Mouse (Mus musculus) midbrain, embryonic 14.5 days (tissue): ENCODE results near the gene Kcnk3. TPM values are rescaled to one million over a fixed set of nuclear protein-coding genes. Genes with fewer than 3 reads are reported as not detected.

Experiments
- ATAC-seq: fragments of 200-750 bp; cut with Nextera tagmentation; 2 replicates; pipeline ENCODE4 v1.8.0; 2017; ENCODE audit warnings: moderate number of reproducible peaks, moderate library complexity; ENCODE audit not compliant: low FRiP score, low TSS enrichment
- DNase-seq: peaks from one replicate; pipeline ENCODE4 v3.0.0-alpha.2; 2015
- H3K27ac ChIP-seq: fragments of 300-500 bp; sonication (generic); replicated peaks from 2 replicates; pipeline ENCODE4 v1.5.1; 2014; ENCODE audit warnings: mild to moderate bottlenecking, low read depth, low read length, moderate library complexity
- H3K27me3 ChIP-seq: fragments of 300-500 bp; sonication (generic); 2 replicates; pipeline ENCODE4 v1.6.1; 2014; ENCODE audit warnings: low read length, control low read depth, mixed read lengths; ENCODE audit not compliant: control insufficient read depth, insufficient read depth
- H3K36me3 ChIP-seq: fragments of 300-500 bp; sonication (generic); 2 replicates; pipeline ENCODE4 v1.6.1; 2014; ENCODE audit warnings: low read length, control low read depth; ENCODE audit not compliant: control insufficient read depth, insufficient read depth
- H3K4me1 ChIP-seq: fragments of 300-500 bp; sonication (generic); 2 replicates; pipeline ENCODE4 v1.6.1; 2014; ENCODE audit warnings: mild to moderate bottlenecking, antibody characterized with exemption, low read length, control low read depth; ENCODE audit not compliant: control insufficient read depth, insufficient read depth
- H3K4me2 ChIP-seq: fragments of 300-500 bp; sonication (generic); 2 replicates; pipeline ENCODE4 v1.6.1; 2014; ENCODE audit warnings: mild to moderate bottlenecking, low read length, moderate library complexity
- H3K4me3 ChIP-seq: fragments of 300-500 bp; sonication (generic); replicated peaks from 2 replicates; pipeline ENCODE4 v1.5.1; 2014; ENCODE audit warnings: low read depth, low read length
- H3K9ac ChIP-seq: fragments of 300-500 bp; sonication (generic); replicated peaks from 2 replicates; pipeline ENCODE4 v1.6.1; 2014; ENCODE audit warnings: mild to moderate bottlenecking, low read length, moderate library complexity
- H3K9me3 ChIP-seq: fragments of 300-500 bp; sonication (generic); 2 replicates; pipeline ENCODE4 v1.6.1; 2016; ENCODE audit warnings: low read length, control low read depth, mixed read lengths; ENCODE audit not compliant: control insufficient read depth
- WGBS: fragments of 180-500 bp; shearing (Covaris S2); extraction: QIAGEN DNeasy Blood & Tissue Kit; methylation state at CpG from one replicate; pipeline ENCODE4 v1.1.7; 2014; 5-methylcytosine and 5-hydroxymethylcytosine counted together
- polyA plus RNA-seq: library from polyadenylated mRNA; unstranded; fragments of >200 nt; fragmentation: Nextera tagmentation; extraction: Ambion mirVana; gene quantifications from 2 replicates; pipeline ENCODE4 v1.2.1, GENCODE M21; 2014

Gene Kcnk3
- polyA plus RNA-seq, 1 experiment from 2014 or later, result 4.7 TPM

- ATAC-seq, result no peak
- H3K27me3 ChIP-seq, result peaks cover 34% of the 10 kb centered on the region
- H3K9me3 ChIP-seq, result no peaks in the 10 kb centered on the region
- WGBS, result 98% methylated on average over 20 of the region's 20 CpGs
- no peak overlapping the region for H3K27ac ChIP-seq
- peaks cover 13% of the 10 kb centered on the region for H3K4me1 ChIP-seq
- no peak overlapping the region for H3K4me3 ChIP-seq
- H3K4me2 ChIP-seq, result no peak overlapping the region
- no peaks in the 10 kb centered on the region for H3K36me3 ChIP-seq
- no peak for DNase-seq
- H3K9ac ChIP-seq, result no peak overlapping the region
Observed at GRCm38 (mm10) chr5:30620567-30620966, 32.6 kb downstream of the Kcnk3 start.

DNA sequence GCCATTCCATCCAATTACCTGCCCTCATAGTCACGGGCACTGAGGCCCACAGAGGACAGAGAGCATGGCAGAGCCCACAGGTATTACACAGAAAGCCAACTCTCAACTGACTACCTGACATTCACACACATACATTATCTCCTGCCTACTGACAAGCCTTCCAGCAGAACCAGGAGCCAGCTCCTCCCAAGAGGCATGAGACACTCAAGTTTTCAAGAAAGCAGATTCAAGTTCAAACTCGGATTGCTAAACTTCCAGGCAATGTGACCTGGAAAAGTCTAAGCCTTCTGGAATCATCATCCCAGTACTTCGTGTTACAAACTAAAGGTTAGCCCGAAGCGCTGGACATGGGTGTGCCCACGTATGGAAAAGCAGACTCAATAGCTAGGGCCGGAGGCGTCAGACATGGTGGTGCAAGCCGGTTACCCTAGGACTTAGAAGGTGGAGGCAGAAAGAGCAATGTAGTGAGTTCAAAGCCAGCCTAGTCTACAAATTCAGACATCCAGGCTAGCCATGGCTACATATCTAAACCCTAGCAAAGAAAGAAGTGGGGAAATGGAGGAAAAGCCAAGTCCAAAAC, 33.3 kb downstream of the Kcnk3 start:
- Histone ChIP-seq H3K4me2 (no peak overlapping the region), H3K9me3 (no peaks in the 10 kb centered on the region), H3K36me3 (no peaks in the 10 kb centered on the region), H3K27me3 (peaks cover 34% of the 10 kb centered on the region), H3K9ac (no peak overlapping the region), H3K27ac (no peak overlapping the region), H3K4me3 (no peak overlapping the region), H3K4me1 (peaks cover 13% of the 10 kb centered on the region)
- DNase-seq (no peak), ATAC-seq (no peak)
- WGBS, result 90% methylated on average over 9 of the region's 9 CpGs

- 53% methylated on average over 22 of the region's 22 CpGs for WGBS
- H3K27me3 ChIP-seq, result peaks cover 34% of the 10 kb centered on the region
- peak overlapping the region; percentile 64 for H3K4me2 ChIP-seq
- ATAC-seq (peak; percentile 18; the same call in 1 of the 2 replicates), DNase-seq (no peak)
- peak overlapping the region; percentile 33 for H3K4me3 ChIP-seq
- H3K36me3 ChIP-seq, result no peaks in the 10 kb centered on the region
- no peak overlapping the region for H3K27ac ChIP-seq
- H3K4me1 ChIP-seq, result peaks cover 13% of the 10 kb centered on the region
- H3K9me3 ChIP-seq, result no peaks in the 10 kb centered on the region
- H3K9ac ChIP-seq, result no peak overlapping the region
Observed at GRCm38 (mm10) chr5:30621844-30622176, 33.8 kb downstream of the Kcnk3 start.

DNA sequence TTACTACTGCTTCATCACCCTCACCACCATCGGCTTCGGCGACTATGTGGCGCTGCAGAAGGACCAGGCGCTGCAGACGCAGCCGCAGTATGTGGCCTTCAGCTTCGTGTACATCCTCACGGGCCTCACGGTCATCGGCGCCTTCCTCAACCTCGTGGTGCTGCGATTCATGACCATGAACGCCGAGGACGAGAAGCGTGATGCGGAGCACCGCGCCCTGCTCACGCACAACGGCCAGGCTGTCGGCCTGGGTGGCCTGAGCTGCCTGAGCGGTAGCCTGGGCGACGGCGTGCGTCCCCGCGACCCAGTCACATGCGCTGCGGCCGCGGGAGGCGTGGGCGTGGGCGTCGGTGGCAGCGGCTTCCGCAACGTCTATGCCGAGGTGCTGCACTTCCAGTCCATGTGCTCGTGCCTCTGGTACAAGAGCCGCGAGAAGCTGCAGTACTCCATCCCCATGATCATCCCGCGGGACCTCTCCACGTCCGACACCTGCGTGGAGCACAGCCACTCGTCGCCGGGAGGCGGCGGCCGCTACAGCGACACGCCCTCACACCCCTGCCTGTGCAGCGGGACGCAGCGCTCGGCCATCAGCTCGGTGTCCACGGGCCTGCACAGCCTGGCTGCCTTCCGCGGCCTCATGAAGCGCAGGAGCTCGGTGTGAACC, 34.3 kb downstream of the Kcnk3 start:
- DNase-seq, result peak; percentile 59
- Histone ChIP-seq H3K36me3 (no peaks in the 10 kb centered on the region), H3K27me3 (peaks cover 34% of the 10 kb centered on the region), H3K9ac (peak overlapping the region; percentile 44), H3K4me2 (peak overlapping the region; percentile 64), H3K4me1 (peaks cover 13% of the 10 kb centered on the region), H3K9me3 (no peaks in the 10 kb centered on the region), H3K4me3 (peak overlapping the region; percentile 33), H3K27ac (no peak overlapping the region)
- 2% methylated on average over 68 of the region's 69 CpGs for WGBS
- ATAC-seq, result peak; percentile 40; the same call in 1 of the 2 replicates

DNA sequence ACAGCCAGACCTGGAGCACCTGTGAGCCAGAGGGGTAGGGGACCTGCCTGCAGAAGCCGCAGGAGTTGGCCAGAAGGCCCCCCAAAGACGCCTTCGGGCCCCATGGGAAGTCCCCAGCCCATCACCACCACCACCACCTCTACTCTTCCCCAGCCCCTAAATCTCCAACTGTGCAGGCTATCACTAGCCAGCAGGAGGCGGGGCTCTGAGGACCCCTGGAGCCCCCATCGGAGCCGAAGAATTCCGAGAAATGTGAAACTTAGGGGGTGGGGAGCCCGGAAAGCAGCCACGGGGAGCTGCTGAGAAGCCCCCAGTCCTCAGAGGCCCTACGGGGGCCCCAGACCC, 34.8 kb downstream of the Kcnk3 start:
- Histone ChIP-seq H3K27ac (no peak overlapping the region), H3K4me1 (peaks cover 13% of the 10 kb centered on the region), H3K9me3 (no peaks in the 10 kb centered on the region), H3K36me3 (no peaks in the 10 kb centered on the region), H3K27me3 (peaks cover 34% of the 10 kb centered on the region), H3K4me2 (peak overlapping the region; percentile 64), H3K9ac (peak overlapping the region; percentile 44; the same call in 1 of the 2 replicates), H3K4me3 (peak overlapping the region; percentile 33)
- ATAC-seq (peak; percentile 32; the same call in 1 of the 2 replicates), DNase-seq (peak; percentile 31)
- 3% methylated on average over 10 of the region's 10 CpGs for WGBS

GRCm38 (mm10) chr5:30623380-30623779, 35.4 kb downstream of the Kcnk3 start:
- ATAC-seq, result no peak
- H3K4me1 ChIP-seq, result peaks cover 13% of the 10 kb centered on the region
- H3K9me3 ChIP-seq, result no peaks in the 10 kb centered on the region
- H3K27me3 ChIP-seq, result peaks cover 34% of the 10 kb centered on the region
- H3K27ac ChIP-seq, result no peak overlapping the region
- no peak overlapping the region for H3K9ac ChIP-seq
- H3K4me3 ChIP-seq, result no peak overlapping the region
- 56% methylated on average over 2 of the region's 2 CpGs for WGBS
- no peaks in the 10 kb centered on the region for H3K36me3 ChIP-seq
- no peak overlapping the region for H3K4me2 ChIP-seq
- no peak for DNase-seq

GRCm38 (mm10) chr5:30624311-30624710, 36.3 kb downstream of the Kcnk3 start:
- no peak overlapping the region for H3K4me3 ChIP-seq
- DNase-seq, result no peak
- H3K9ac ChIP-seq, result no peak overlapping the region
- H3K4me1 ChIP-seq, result peaks cover 13% of the 10 kb centered on the region
- H3K36me3 ChIP-seq, result no peaks in the 10 kb centered on the region
- no peak overlapping the region for H3K4me2 ChIP-seq
- WGBS, result 21% methylated on average over 1 of the region's 1 CpGs
- H3K27ac ChIP-seq, result no peak overlapping the region
- no peak for ATAC-seq
- peaks cover 34% of the 10 kb centered on the region for H3K27me3 ChIP-seq
- H3K9me3 ChIP-seq, result no peaks in the 10 kb centered on the region

- DNase-seq (no peak), ATAC-seq (no peak)
- Histone ChIP-seq H3K9me3 (no peaks in the 10 kb centered on the region), H3K4me2 (no peak overlapping the region), H3K27me3 (peaks cover 34% of the 10 kb centered on the region), H3K9ac (no peak overlapping the region), H3K4me3 (no peak overlapping the region), H3K4me1 (peaks cover 13% of the 10 kb centered on the region), H3K36me3 (no peaks in the 10 kb centered on the region), H3K27ac (no peak overlapping the region)
- WGBS, result 61% methylated on average over 4 of the region's 4 CpGs
Observed at GRCm38 (mm10) chr5:30624908-30625307, 36.9 kb downstream of the Kcnk3 start.

GRCm38 (mm10) chr5:30625379-30625778, 37.4 kb downstream of the Kcnk3 start:
- DNase-seq (no peak), ATAC-seq (no peak)
- Histone ChIP-seq H3K36me3 (no peaks in the 10 kb centered on the region), H3K4me2 (no peak overlapping the region), H3K27ac (no peak overlapping the region), H3K9ac (no peak overlapping the region), H3K4me3 (no peak overlapping the region), H3K9me3 (no peaks in the 10 kb centered on the region), H3K4me1 (peaks cover 13% of the 10 kb centered on the region), H3K27me3 (peaks cover 34% of the 10 kb centered on the region)
- WGBS, result 81% methylated on average over 3 of the region's 3 CpGs
